Mouse (Mus musculus): ENCODE measurements around the gene Tkfc.

DNA sequence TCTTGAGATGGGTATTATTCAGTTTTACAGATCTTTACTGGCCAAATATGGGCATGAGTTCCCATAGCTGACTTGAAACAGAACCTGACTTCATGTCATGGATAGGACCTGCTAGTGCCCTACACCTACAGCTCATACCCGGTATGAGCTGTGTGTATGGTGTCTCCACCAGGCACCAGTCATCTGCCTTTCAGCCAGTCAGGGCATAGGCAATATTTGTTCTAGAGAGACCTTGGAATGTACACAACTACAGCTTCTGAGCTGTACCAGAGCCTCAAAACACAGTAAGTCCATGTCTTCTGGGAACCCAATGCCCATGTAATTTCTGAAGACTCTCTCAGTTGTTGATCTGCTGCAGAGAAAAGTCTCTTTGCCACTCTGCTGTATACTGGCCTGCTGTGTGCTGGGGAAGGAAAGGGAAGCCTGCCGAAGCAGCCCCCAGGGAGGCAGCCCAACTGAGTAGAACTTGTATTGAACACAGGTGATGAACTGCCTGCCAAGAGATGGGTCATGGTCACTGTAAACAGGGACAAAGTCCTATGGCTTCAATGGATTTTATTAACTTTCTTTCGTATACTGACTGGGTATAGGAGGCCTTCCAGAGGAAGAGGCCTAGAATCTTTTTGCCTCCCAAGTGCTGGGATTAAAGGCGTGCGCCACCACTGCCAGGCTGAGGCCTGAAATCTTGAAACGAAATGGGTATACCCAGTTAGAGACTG, 13.6 kb downstream of the Tkfc start:
- TF ChIP-seq POLR2A (IDR thresholded peaks at IDR 0.05; ENCODE audit: borderline replicate concordance, insufficient read depth, low read length) (no peak), CTCF (IDR thresholded peaks at IDR 0.05; ENCODE audit: borderline replicate concordance, insufficient read depth, low read depth, low read length) (no peak)
